Mouse (Mus musculus) forebrain, postnatal 0 days (tissue): ENCODE results near the gene Foxk1. TPM values are rescaled to one million over a fixed set of nuclear protein-coding genes. Genes with fewer than 3 reads are reported as not detected.

Experiments used
- ATAC-seq: fragments of 200-750 bp; cut with Nextera tagmentation; 2 replicates; pipeline ENCODE4 v1.8.0; 2017; ENCODE audit warnings: mild to moderate bottlenecking, moderate library complexity
- DNase-seq: peaks from one replicate; pipeline ENCODE4 v3.0.0-alpha.2; 2015
- H3K27ac ChIP-seq: fragments of 300-500 bp; sonication (generic); 2 replicates; pipeline ENCODE4 v1.5.1; 2014; ENCODE audit warnings: low read depth, mild to moderate bottlenecking, antibody characterized with exemption, low read length, moderate library complexity, mixed read lengths
- H3K27me3 ChIP-seq: fragments of 300-500 bp; sonication (generic); 2 replicates; pipeline ENCODE4 v1.6.1; 2014; ENCODE audit warnings: mild to moderate bottlenecking, low read length, mixed read lengths; ENCODE audit not compliant: insufficient read depth
- H3K36me3 ChIP-seq: fragments of 300-500 bp; sonication (generic); 2 replicates; pipeline ENCODE4 v1.6.1; 2014; ENCODE audit warnings: mild to moderate bottlenecking, moderate library complexity; ENCODE audit not compliant: insufficient read depth
- H3K4me1 ChIP-seq: fragments of 300-500 bp; sonication (generic); 2 replicates; pipeline ENCODE4 v1.6.1; 2014; ENCODE audit warnings: antibody characterized with exemption; ENCODE audit not compliant: insufficient read depth
- H3K4me2 ChIP-seq: fragments of 300-500 bp; sonication (generic); 2 replicates; pipeline ENCODE4 v1.6.1; 2014; ENCODE audit warnings: low read depth, mild to moderate bottlenecking, moderate library complexity
- H3K4me3 ChIP-seq: fragments of 300-500 bp; sonication (generic); 2 replicates; pipeline ENCODE4 v1.5.1; 2014; ENCODE audit warnings: low read depth, low read length, mixed read lengths
- H3K9ac ChIP-seq: fragments of 300-500 bp; sonication (generic); 2 replicates; pipeline ENCODE4 v1.6.1; 2014; ENCODE audit warnings: mild to moderate bottlenecking
- H3K9me3 ChIP-seq: fragments of 300-500 bp; sonication (generic); 2 replicates; pipeline ENCODE4 v1.6.1; 2016; ENCODE audit warnings: low read length
- CTCF ChIP-seq: sonication (generic); IDR thresholded peaks from 2 replicates; pipeline ENCODE4 v1.5.1; 2016; ENCODE audit warnings: antibody characterized with exemption, control low read depth, low read depth
- WGBS: fragments of 180-500 bp; shearing (Covaris S2); extraction: QIAGEN DNeasy Blood & Tissue Kit; methylation state at CpG from one replicate; pipeline ENCODE4 v1.1.7; 2014; 5-methylcytosine and 5-hydroxymethylcytosine counted together
- polyA plus RNA-seq: library from polyadenylated mRNA; unstranded; fragments of >200 nt; fragmentation: Nextera tagmentation; extraction: Ambion mirVana; gene quantifications from 2 replicates; pipeline ENCODE4 v1.2.1, GENCODE M21; 2015
- total RNA-seq: library from RNA; depleted of rRNA; stranded (reverse); fragments of >200 nt; gene quantifications from 2 replicates; pipeline ENCODE4 v1.2.3, GENCODE M21; 2014

The Foxk1 gene
- total and polyA plus RNA-seq, 2 experiments from 2014 or later, result 5.0 to 19.0 TPM

DNA sequence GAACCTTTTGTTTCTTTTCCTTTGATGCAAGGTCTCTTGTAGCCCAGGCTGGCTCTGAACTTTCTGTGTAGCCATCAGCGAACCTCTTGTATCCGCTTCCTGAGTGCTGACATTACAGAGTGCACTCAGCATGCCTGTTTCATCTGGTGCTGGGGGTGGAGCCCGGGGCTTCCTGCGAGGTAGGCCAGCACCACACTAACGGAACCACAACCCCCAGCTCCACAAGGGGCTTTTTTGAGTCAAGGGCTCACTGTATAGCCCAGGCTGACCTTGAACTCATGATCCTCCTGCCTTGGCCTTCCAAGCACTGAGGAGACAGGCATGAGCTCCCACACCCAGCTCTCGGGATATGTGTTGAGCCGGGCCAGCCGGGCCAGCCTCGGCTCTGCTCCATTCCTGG, 49.5 kb downstream of the Foxk1 start:
- ATAC-seq, result no peak
- no peak for TF ChIP-seq CTCF
- no peaks in the 10 kb centered on the region for H3K27me3 ChIP-seq
- DNase-seq, result no peak
- H3K36me3 ChIP-seq, result peaks cover 39% of the 10 kb centered on the region
- no peak overlapping the region for H3K27ac ChIP-seq
- no peaks in the 10 kb centered on the region for H3K9me3 ChIP-seq
- WGBS, result 87% methylated on average over 9 of the region's 9 CpGs
- H3K4me2 ChIP-seq, result no peak overlapping the region
- no peak overlapping the region for H3K4me3 ChIP-seq
- H3K4me1 ChIP-seq, result no peaks in the 10 kb centered on the region
- H3K9ac ChIP-seq, result no peak overlapping the region

- Histone ChIP-seq H3K9ac (no peak overlapping the region), H3K4me3 (no peak overlapping the region), H3K4me2 (no peak overlapping the region), H3K9me3 (no peaks in the 10 kb centered on the region), H3K4me1 (no peaks in the 10 kb centered on the region), H3K27ac (no peak overlapping the region), H3K27me3 (no peaks in the 10 kb centered on the region), H3K36me3 (peaks cover 43% of the 10 kb centered on the region)
- 7% methylated on average over 1 of the region's 1 CpGs for WGBS
- DNase-seq (no peak), ATAC-seq (no peak)
- TF ChIP-seq CTCF, result no peak
Observed at GRCm38 (mm10) chr5:142451759-142452158, 50.5 kb downstream of the Foxk1 start.

DNA sequence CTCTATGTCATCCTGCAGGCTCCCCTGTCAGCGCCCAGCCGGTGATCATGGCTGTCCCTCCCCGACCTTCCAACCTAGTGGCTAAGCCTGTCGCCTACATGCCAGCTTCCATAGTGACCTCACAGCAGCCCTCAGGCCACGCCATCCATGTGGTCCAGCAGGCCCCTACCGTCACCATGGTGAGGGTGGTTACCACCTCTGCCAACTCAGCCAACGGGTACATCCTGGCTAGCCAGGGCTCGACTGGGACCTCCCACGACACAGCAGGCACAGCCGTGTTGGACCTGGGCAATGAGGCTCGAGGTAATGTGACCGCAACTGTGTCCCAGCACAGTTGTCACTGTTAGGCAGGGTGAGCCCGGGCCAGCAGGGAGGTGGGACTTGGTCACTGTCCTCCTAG, 52.4 kb downstream of the Foxk1 start:
- ATAC-seq, result no peak
- peaks cover 63% of the 10 kb centered on the region for H3K36me3 ChIP-seq

DNA sequence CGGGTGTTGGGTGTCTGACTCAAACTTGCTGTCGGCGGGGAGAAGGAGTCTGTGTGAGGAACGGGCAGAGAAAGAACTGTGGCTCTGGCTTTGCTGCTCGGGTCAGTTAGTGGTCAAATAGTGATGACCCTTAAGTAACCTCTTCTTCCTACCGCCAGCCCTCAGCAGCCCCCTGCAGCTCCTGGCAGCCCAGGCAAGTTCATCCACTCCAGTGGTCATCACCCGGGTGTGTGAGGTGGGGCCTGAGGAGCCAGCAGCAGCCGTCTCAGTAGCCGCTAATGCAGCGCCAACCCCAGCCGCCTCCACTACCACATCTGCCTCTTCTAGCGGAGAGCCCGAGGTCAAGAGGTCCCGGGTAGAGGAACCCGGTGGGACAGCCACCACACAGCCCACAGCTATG, 55.0 kb downstream of the Foxk1 start:
- H3K27me3 ChIP-seq, result no peaks in the 10 kb centered on the region
- H3K36me3 ChIP-seq, result peaks cover 52% of the 10 kb centered on the region
- no peak for TF ChIP-seq CTCF
- H3K9me3 ChIP-seq, result no peaks in the 10 kb centered on the region
- H3K27ac ChIP-seq, result no peak overlapping the region
- H3K9ac ChIP-seq, result no peak overlapping the region
- no peak for DNase-seq
- H3K4me3 ChIP-seq, result no peak overlapping the region
- no peaks in the 10 kb centered on the region for H3K4me1 ChIP-seq
- H3K4me2 ChIP-seq, result no peak overlapping the region
- WGBS, result 84% methylated on average over 15 of the region's 15 CpGs
- no peak for ATAC-seq

More for the DNA sequence above, 52.4 kb downstream of the Foxk1 start:
- 94% methylated on average over 13 of the region's 13 CpGs for WGBS
- no peak for TF ChIP-seq CTCF
- DNase-seq, result no peak
- Histone ChIP-seq H3K9ac (no peak overlapping the region), H3K27ac (no peak overlapping the region), H3K9me3 (no peaks in the 10 kb centered on the region), H3K27me3 (no peaks in the 10 kb centered on the region), H3K4me2 (no peak overlapping the region), H3K4me1 (no peaks in the 10 kb centered on the region), H3K4me3 (no peak overlapping the region)

- Histone ChIP-seq H3K4me3 (no peak overlapping the region), H3K27ac (no peak overlapping the region), H3K4me1 (no peaks in the 10 kb centered on the region), H3K36me3 (peaks cover 52% of the 10 kb centered on the region), H3K9ac (no peak overlapping the region), H3K27me3 (no peaks in the 10 kb centered on the region), H3K4me2 (no peak overlapping the region), H3K9me3 (no peaks in the 10 kb centered on the region)
- DNase-seq (no peak), ATAC-seq (no peak)
- TF ChIP-seq CTCF, result no peak
- 88% methylated on average over 10 of the region's 10 CpGs for WGBS
Observed at GRCm38 (mm10) chr5:142457345-142457744, 56.0 kb downstream of the Foxk1 start.

GRCm38 (mm10) chr5:142458791-142459557, 57.7 kb downstream of the Foxk1 start:
- Histone ChIP-seq H3K36me3 (peaks cover 36% of the 10 kb centered on the region), H3K4me2 (no peak overlapping the region), H3K9ac (no peak overlapping the region), H3K4me1 (peaks cover 4% of the 10 kb centered on the region; the same call in 1 of the 2 replicates), H3K27me3 (no peaks in the 10 kb centered on the region), H3K27ac (no peak overlapping the region), H3K4me3 (no peak overlapping the region), H3K9me3 (no peaks in the 10 kb centered on the region)
- TF ChIP-seq CTCF, result no peak
- ATAC-seq (no peak), DNase-seq (no peak)
- 89% methylated on average over 17 of the region's 17 CpGs for WGBS

- WGBS, result 63% methylated on average over 5 of the region's 5 CpGs
- DNase-seq (no peak), ATAC-seq (no peak)
- Histone ChIP-seq H3K4me3 (no peak overlapping the region), H3K9me3 (no peaks in the 10 kb centered on the region), H3K27ac (no peak overlapping the region), H3K9ac (no peak overlapping the region), H3K4me1 (peaks cover 4% of the 10 kb centered on the region; the same call in 1 of the 2 replicates), H3K36me3 (peaks cover 32% of the 10 kb centered on the region), H3K27me3 (no peaks in the 10 kb centered on the region), H3K4me2 (no peak overlapping the region)
- no peak for TF ChIP-seq CTCF
Observed at GRCm38 (mm10) chr5:142459834-142460233, 58.5 kb downstream of the Foxk1 start.
